Mouse (Mus musculus) mature B cell (primary cell): ENCODE measurements around the gene S100a5.

Source experiments
- in situ Hi-C: fragments of 300-500 bp; cut with MboI; formaldehyde crosslinking; loops from 2 replicates; pipeline ENCODE4 v1.14.3; 2019

The S100a5 gene

GRCm38 (mm10) chr3:90623435-90624071 lies 15.2 kb downstream of the S100a5 start:
- in situ Hi-C loops, result no loop called here

GRCm38 (mm10) chr3:90625496-90625895 lies 17.2 kb downstream of the S100a5 start:
- in situ Hi-C loops, result no loop called here

GRCm38 (mm10) chr3:90626266-90627021 lies 18.1 kb downstream of the S100a5 start:
- in situ Hi-C loops, result no loop called here

- in situ Hi-C loops, result no loop called here
Measured at GRCm38 (mm10) chr3:90627366-90627765, 19.0 kb downstream of the S100a5 start.

GRCm38 (mm10) chr3:90627807-90628206 lies 19.5 kb downstream of the S100a5 start:
- in situ Hi-C loops, result no loop called here

- in situ Hi-C loops, result no loop called here
Measured at GRCm38 (mm10) chr3:90629298-90629697, 21.0 kb downstream of the S100a5 start.

- in situ Hi-C loops, result no loop called here
Measured at GRCm38 (mm10) chr3:90631984-90632383, 23.7 kb downstream of the S100a5 start.

GRCm38 (mm10) chr3:90638511-90639275 lies 30.4 kb downstream of the S100a5 start:
- in situ Hi-C loops, result no loop called here

- in situ Hi-C loops, result no loop called here
Measured at GRCm38 (mm10) chr3:90639511-90640154, 31.3 kb downstream of the S100a5 start.

GRCm38 (mm10) chr3:90640981-90641380 lies 32.7 kb downstream of the S100a5 start:
- in situ Hi-C loops, result no loop called here

- in situ Hi-C loops, result no loop called here
Measured at GRCm38 (mm10) chr3:90644220-90644619, 35.9 kb downstream of the S100a5 start.

- in situ Hi-C loops, result no loop called here
Measured at GRCm38 (mm10) chr3:90647291-90647690, 39.0 kb downstream of the S100a5 start.

GRCm38 (mm10) chr3:90648981-90649380 lies 40.7 kb downstream of the S100a5 start:
- in situ Hi-C loops, result no loop called here

GRCm38 (mm10) chr3:90649832-90650231 lies 41.5 kb downstream of the S100a5 start:
- in situ Hi-C loops, result no loop called here

- in situ Hi-C loops, result no loop called here
Measured at GRCm38 (mm10) chr3:90652878-90653508, 44.7 kb downstream of the S100a5 start.

- in situ Hi-C loops, result no loop called here
Measured at GRCm38 (mm10) chr3:90653717-90654116, 45.4 kb downstream of the S100a5 start, which contains the start of gene S100a7a. TSS of gene S100a7a (plus strand) at chr3:90654017.

GRCm38 (mm10) chr3:90657405-90657804 lies 49.1 kb downstream of the S100a5 start:
- in situ Hi-C loops, result no loop called here

- in situ Hi-C loops, result no loop called here
Measured at GRCm38 (mm10) chr3:90659364-90660044, 51.2 kb downstream of the S100a5 start.
